Mouse (Mus musculus) v-Abl transformed pro-B cells (cell line): Measurements from ENCODE around the gene Ifi27l2a.

Experiments
- in situ Hi-C, 2 experiments: fragments of 400-800 bp; cut with MboI; formaldehyde crosslinking; loops; one replicate each; pipeline ENCODE4 v1.15.1; 2025; ENCODE audit not compliant: unreplicated experiment in 2 of 2

Gene Ifi27l2a

DNA sequence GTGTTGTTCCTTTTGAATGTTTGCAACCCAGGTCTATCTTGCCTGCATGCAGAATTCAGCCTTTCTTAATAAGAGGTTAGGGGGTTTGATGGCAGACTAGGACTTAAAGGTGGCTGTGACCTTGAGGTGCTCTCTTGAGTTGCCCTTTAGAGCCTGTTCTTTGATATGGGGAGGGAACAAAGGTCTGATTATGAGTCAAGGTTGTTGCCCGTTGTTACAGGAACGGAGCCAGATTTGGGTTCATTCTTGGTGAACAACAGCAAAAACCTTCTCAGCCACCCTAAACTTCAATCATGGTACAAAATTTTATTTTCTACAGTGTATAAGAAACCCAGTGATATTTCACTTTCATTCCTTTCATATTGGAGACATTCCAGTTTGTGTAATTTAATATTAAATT is 10.1 kb downstream of the Ifi27l2a start:
- in situ Hi-C loops = no loop called here

GRCm38 (mm10) chr12:103426710-103427109 is 16.8 kb downstream of the Ifi27l2a start:
- in situ Hi-C loops = loop anchor here (5.0 to 10.0 kb wide), 2 partner anchors 66 to 672 kb away; partner anchors contain the start of genes Gm20604 (in 1 of the 2), Gm28051 (in 1 of the 2), Gon7 (in 1 of the 2) and Ubr7 (in 1 of the 2)

- in situ Hi-C loops = loop anchor here (5.0 to 10.0 kb wide), 2 partner anchors 66 to 671 kb away; partner anchors contain the start of genes Gm20604 (in 1 of the 2), Gm28051 (in 1 of the 2), Gon7 (in 1 of the 2) and Ubr7 (in 1 of the 2)
Observed at GRCm38 (mm10) chr12:103425729-103426470, 17.6 kb downstream of the Ifi27l2a start, which contains the start of gene Ddx24. Gene Ddx24, minus strand, starts transcription at chr12:103425830.

DNA sequence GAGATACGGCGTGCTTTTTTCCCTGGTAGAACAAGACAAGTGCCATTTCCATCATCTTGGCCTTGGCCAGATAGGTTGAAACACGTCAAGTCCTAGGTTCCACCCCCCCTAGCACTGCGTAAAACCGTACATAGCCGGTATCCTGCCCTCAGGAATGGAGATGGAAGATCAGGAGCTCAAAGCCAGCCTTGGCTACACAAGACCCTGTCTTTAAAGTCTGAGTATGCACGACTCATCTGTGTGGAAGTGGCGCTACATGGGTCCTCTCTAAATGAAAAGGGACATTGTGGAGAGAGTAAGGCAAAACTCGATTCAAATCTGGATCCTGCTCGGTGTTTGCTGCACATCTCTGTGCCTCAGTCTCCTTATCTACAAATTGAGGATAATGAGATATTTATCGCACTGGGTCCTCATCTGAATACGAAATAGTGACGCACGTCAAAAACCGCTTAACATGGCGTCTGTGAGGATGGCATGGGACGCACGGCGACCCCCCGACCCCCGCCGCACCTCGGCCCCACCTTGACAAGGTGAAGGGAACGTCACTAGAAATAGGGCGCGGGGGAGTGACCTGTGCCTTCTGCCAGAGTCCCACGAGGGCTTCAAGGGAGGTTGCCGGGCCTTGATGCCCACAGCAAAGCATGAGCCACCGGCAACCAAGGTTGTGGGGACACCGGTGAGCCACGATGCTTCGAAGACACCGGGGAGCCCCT is 18.3 kb downstream of the Ifi27l2a start:
- in situ Hi-C loops = loop anchor here (5.0 to 10.0 kb wide), 2 partner anchors 67 to 670 kb away; partner anchors contain the start of genes Gm20604 (in 1 of the 2), Gm28051 (in 1 of the 2), Gon7 (in 1 of the 2) and Ubr7 (in 1 of the 2)

DNA sequence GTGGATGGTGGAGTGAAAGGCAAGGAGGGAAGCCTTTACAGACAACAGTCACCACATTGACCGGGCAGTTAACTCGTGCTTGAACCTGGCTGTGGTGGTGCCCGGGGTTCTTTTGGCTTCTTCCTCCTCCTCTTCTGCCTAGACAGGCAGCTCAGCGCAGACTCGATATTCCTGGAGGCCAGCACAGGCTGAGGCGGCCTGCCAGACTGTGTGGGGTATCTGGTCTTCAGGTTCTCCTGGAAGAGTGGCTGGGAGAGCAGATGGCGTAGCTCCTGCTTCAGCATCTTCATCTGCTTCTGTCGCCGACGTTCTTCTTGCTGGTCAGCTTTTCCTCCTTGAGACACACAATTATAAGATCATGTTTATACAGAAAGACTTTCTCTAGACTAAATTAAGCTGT is 35.3 kb downstream of the Ifi27l2a start:
- in situ Hi-C loops = no loop called here

DNA sequence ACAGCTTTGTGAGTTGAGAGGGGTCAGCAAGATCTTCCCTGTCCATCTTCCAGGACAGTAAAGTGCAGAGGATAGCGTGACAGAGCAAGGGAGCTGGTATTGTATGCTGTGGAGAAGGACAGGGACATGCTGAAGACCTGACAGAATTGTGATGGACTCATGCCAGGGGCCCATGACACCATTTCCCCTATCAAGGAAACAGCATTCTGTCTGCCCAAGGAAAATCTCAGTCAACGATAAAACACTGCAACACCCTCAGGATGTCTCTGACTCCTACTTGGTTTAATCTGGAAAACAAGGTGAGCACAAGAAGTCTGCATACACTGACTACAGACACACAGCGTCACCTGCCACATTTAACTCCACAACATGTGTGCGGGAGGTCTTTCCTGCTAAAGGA is 35.8 kb downstream of the Ifi27l2a start, which contains the start of gene 9330161L09Rik:
Gene 9330161L09Rik, minus strand, starts transcription at position 101 of the 400 bp plus-strand sequence.
- in situ Hi-C loops = no loop called here

DNA sequence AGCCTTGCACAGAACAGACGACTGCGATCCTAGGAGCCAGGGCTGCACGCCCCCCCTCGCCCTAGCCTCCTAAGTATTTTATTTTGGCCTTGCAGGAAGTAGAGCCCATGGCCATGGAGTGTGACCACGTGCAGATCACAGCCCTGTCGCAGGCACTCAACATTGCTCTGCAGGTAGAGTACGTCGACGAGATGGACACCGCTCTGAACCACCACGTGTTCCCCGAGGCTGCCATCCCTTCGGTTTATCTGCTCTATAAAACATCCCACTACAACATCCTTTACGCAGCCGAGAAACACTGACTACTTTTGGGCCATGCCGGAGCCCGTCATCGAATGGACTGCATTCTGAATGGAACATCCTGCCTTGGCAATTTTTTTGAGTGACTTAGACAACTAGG is 39.3 kb downstream of the Ifi27l2a start:
- in situ Hi-C loops = no loop called here

- in situ Hi-C loops = loop anchor here in 1 of 2 experiments (25.0 kb wide), 2 partner anchors 634 to 1616 kb away; partner anchors contain the start of genes Gm20604, Gm28051, Gon7 and Syne3
Observed at GRCm38 (mm10) chr12:103396751-103397150, 46.7 kb downstream of the Ifi27l2a start.

DNA sequence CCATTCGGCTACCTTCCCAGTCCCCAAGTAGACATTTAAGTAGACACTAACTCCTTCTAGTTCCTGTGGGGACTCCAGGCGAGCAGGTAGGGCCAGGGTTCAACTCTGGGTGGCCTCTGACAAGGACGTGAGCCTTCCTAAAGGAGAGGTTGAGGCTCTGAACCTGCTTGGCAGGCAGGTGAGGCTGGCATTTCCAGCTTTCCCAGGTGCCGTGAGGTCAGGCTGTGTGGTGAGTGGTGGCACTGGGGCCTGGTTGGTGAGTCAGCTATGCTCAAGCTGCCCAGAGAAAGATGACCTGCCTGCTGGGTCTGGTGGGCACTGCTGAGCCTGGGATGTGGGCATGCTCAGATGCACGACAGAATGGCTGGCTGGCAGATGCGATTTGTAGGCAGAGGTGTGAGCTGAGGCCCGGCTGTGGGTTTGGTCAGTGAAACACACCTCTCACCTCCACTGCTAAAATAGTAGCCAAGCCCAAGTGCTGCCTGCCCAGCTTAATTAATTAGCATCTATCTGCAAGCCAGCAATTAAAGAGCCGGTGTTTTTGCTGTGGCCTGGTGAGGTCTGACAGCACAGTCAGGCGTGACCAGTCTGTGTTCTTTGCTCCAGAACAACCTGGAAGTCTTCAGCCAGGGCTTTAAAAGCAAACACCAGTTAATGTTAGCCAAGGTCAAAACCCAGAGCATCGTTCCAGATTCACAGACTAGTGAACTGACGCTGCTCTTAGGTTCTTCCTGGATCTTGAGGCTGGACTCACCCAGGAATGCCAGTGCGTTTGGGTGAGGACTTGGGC is 47.8 kb downstream of the Ifi27l2a start:
- in situ Hi-C loops = loop anchor here in 1 of 2 experiments (25.0 kb wide), 2 partner anchors 633 to 1617 kb away; partner anchors contain the start of genes Gm20604, Gm28051, Gon7 and Syne3

- in situ Hi-C loops = loop anchor here in 1 of 2 experiments (25.0 kb wide), 2 partner anchors 631 to 1619 kb away; partner anchors contain the start of genes Gm20604, Gm28051, Gon7 and Syne3
Observed at GRCm38 (mm10) chr12:103393528-103393927, 50.0 kb downstream of the Ifi27l2a start.
